Mouse (Mus musculus) erythroblast, embryonic 14.5 days (primary cell): ENCODE results near the gene Gm17660.

Experiments used
- GATA1 ChIP-seq: IDR thresholded peaks from 2 replicates; pipeline ENCODE4 v1.6.1; 2012; ENCODE audit warnings: low read length, inconsistent platforms, mixed read lengths
- TAL1 ChIP-seq: IDR thresholded peaks from 3 replicates; pipeline ENCODE4 v1.6.1; 2012; ENCODE audit warnings: low read length, inconsistent platforms, mixed read lengths

- TF ChIP-seq GATA1 (no peak), TAL1 (no peak)
Measured at GRCm38 (mm10) chr5:104085366-104085765, 8.0 kb upstream of the Gm17660 start.
